Comparison of ENCODE assay signal across 25 mouse cellular contexts in the genomic region with DNA sequence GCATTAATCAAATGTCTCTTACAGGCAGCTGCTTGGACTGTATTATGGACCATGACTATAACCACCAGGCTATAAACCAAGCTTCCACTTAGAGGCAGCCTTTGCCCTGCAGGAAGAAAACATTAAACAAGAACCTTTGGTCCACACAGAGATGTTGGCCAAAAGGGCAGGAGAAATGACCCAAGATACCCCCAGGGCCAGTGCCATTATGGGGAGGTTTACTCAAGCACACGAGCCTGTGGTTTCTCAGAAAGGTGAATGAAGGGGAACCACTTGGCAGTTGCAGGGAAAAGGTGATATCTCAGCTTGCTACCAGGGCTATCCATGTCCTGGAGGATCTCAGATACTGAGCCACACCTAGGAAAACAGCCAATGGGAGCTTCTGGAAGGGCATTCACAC. TPM values are rescaled to one million over a fixed set of nuclear protein-coding genes. Genes with fewer than 3 reads are reported as not detected.
DNase-seq lines count a peak whose midpoint lies in the region; ATAC-seq lines count a peak whose summit lies in the region.
"Had no signal": no experiment of that assay in that cellular context is flagged by ENCODE, and none has a peak within 500 bp of the region (broad histone marks: within the 10 kb centered on the region; RNA-seq: fewer than 3 reads in every experiment).

No protein-coding gene starts in this region.

- H3K27me3 ChIP-seq in kidney, embryonic 15.5 days: no peaks in the 10 kb centered on the region
- H3K27me3 ChIP-seq: embryonic facial prominence, embryonic 15.5 days; forebrain, embryonic 15.5 days; intestine, embryonic 15.5 days; limb, embryonic 12.5 days; liver, embryonic 15.5 days had no signal

- H3K27ac ChIP-seq in kidney, embryonic 15.5 days: no peak overlapping the region
- H3K27ac ChIP-seq: embryonic facial prominence, embryonic 15.5 days; forebrain, embryonic 15.5 days; hindbrain, embryonic 10.5 days; intestine, embryonic 15.5 days; layer of hippocampus, adult 2 months; limb, embryonic 12.5 days; liver, embryonic 15.5 days; macrophage had no signal

- H3K4me1 ChIP-seq in kidney, embryonic 15.5 days: no peaks in the 10 kb centered on the region
- H3K4me1 ChIP-seq: embryonic facial prominence, embryonic 15.5 days; forebrain, embryonic 15.5 days; hindbrain, embryonic 10.5 days; intestine, embryonic 15.5 days; limb, embryonic 12.5 days had no signal

- no peak overlapping the region for H3K4me3 ChIP-seq in kidney, embryonic 15.5 days (replicated peaks)
- H3K4me3 ChIP-seq: embryonic facial prominence, embryonic 15.5 days; forebrain, embryonic 15.5 days; hindbrain, embryonic 10.5 days; intestine, embryonic 15.5 days; layer of hippocampus, adult 2 months; limb, embryonic 12.5 days; liver, embryonic 15.5 days had no signal

- H3K9ac ChIP-seq in kidney, embryonic 15.5 days: no peak overlapping the region
- H3K9ac ChIP-seq: embryonic facial prominence, embryonic 15.5 days; forebrain, embryonic 15.5 days; intestine, embryonic 15.5 days; limb, embryonic 12.5 days; liver, embryonic 15.5 days had no signal

- no peak overlapping the region for H3K4me2 ChIP-seq in kidney, embryonic 15.5 days
- H3K4me2 ChIP-seq: embryonic facial prominence, embryonic 15.5 days; forebrain, embryonic 15.5 days; heart, embryonic 11.5 days; intestine, embryonic 15.5 days; limb, embryonic 12.5 days; liver, embryonic 15.5 days had no signal

- peaks cover 2% of the 10 kb centered on the region for H3K9me3 ChIP-seq in kidney, embryonic 15.5 days (replicated peaks)
- H3K9me3 ChIP-seq: forebrain, embryonic 15.5 days; hindbrain, embryonic 10.5 days; intestine, embryonic 15.5 days; liver, embryonic 15.5 days had no signal

- DNase-seq in adrenal gland, postnatal 14 days: peak; percentile 17
- DNase-seq in adrenal gland, adult (ENCODE audit: inconsistent age in 2 of 2, low spot score in 1 of 2): no peak
- DNase-seq in kidney, adult 11 months: peak; percentile 81
- peak; percentile 50 for DNase-seq in adipocyte (ENCODE audit: low spot score)
- DNase-seq in kidney, postnatal 25 days: peak; percentile 60 to 84
- DNase-seq in layer of hippocampus, adult 8-10 months (ENCODE audit: low spot score in 2 of 2): no peak
- no peak for DNase-seq in spleen, adult 18-20 months
- DNase-seq: adrenal gland, postnatal 36 days; cerebellum, adult 9-10 months; gastrocnemius, postnatal 36 days; heart, postnatal 10 days; layer of hippocampus, postnatal 36 days; right cerebral cortex, postnatal 4 days had no signal

- ATAC-seq in kidney, embryonic 15.5 days (replicated peaks; ENCODE audit: low FRiP score): no peak
- ATAC-seq: forebrain, embryonic 15.5 days; hindbrain, embryonic 16.5 days; intestine, embryonic 15.5 days; lung, postnatal 0 days had no signal

- WGBS in kidney, embryonic 15.5 days: 63% methylated on average over 1 of the region's 1 CpGs

- H3K36me3 ChIP-seq in kidney, embryonic 15.5 days: peaks cover 66% of the 10 kb centered on the region

RNA-seq across cellular contexts. Expression of gene Wdr45b, which starts 28.2 kb away (rescaled TPM):
- total RNA-seq in adrenal gland, postnatal 14 days (2021): 53.3 and 54.3 TPM in 2 replicates
- polyA plus RNA-seq in kidney, embryonic 15.5 days (2015; fragmentation: Nextera tagmentation; extraction: Ambion mirVana): 87.5 and 90.5 TPM in 2 replicates
- total RNA-seq in layer of hippocampus, adult 8-10 months (2022): 10 to 100 TPM; 54.5 to 70.7 (median 61.0) TPM

Comparison
In these comparisons a context has a peak if more than half of its experiments do, and no peak if none do; other contexts are left out.
1. DNase-seq: peak in adrenal gland, postnatal 14 days (single experiment), kidney, adult 11 months (single experiment), adipocyte (single experiment) and kidney, postnatal 25 days (2 of 2); none in adrenal gland, adult (0 of 2), layer of hippocampus, adult 8-10 months (0 of 2) and spleen, adult 18-20 months (0 of 2).